Mouse (Mus musculus) stomach, embryonic 15.5 days (tissue): ENCODE data around the gene Izumo1. TPM values are rescaled to one million over a fixed set of nuclear protein-coding genes. Genes with fewer than 3 reads are reported as not detected.
A peak's percentile ranks its signal among the peaks of the same experiment; 100 is the strongest.

Experiments used
- ATAC-seq: fragments of 200-750 bp; cut with Nextera tagmentation; 2 replicates; pipeline ENCODE4 v1.8.0; 2017; ENCODE audit warnings: low read depth, moderate number of reproducible peaks, moderate TSS enrichment; ENCODE audit not compliant: insufficient read depth, low FRiP score
- H3K27ac ChIP-seq: fragments of 300-500 bp; sonication (generic); 2 replicates; pipeline ENCODE4 v1.5.1; 2015; ENCODE audit warnings: mild to moderate bottlenecking, inconsistent platforms
- H3K27me3 ChIP-seq: fragments of 300-500 bp; sonication (generic); replicated peaks from 2 replicates; pipeline ENCODE4 v1.6.1; 2015; ENCODE audit warnings: inconsistent platforms
- H3K36me3 ChIP-seq: fragments of 300-500 bp; sonication (generic); 2 replicates; pipeline ENCODE4 v1.6.1; 2015; ENCODE audit warnings: inconsistent platforms
- H3K4me1 ChIP-seq: fragments of 300-500 bp; sonication (generic); 2 replicates; pipeline ENCODE4 v1.6.1; 2015; ENCODE audit warnings: inconsistent platforms
- H3K4me2 ChIP-seq: fragments of 300-500 bp; sonication (generic); 2 replicates; pipeline ENCODE4 v1.6.1; 2015; ENCODE audit warnings: mild to moderate bottlenecking, inconsistent platforms
- H3K4me3 ChIP-seq: fragments of 300-500 bp; sonication (generic); replicated peaks from 2 replicates; pipeline ENCODE4 v1.5.1; 2015; ENCODE audit warnings: inconsistent platforms
- H3K9ac ChIP-seq: fragments of 300-500 bp; sonication (generic); 2 replicates; pipeline ENCODE4 v1.6.1; 2015; ENCODE audit warnings: inconsistent platforms
- H3K9me3 ChIP-seq: fragments of 300-500 bp; sonication (generic); 2 replicates; pipeline ENCODE4 v1.6.1; 2016; ENCODE audit warnings: inconsistent platforms
- WGBS: fragments of 180-500 bp; shearing (Covaris S2); methylation state at CpG from one replicate; pipeline ENCODE4 v1.1.7; 2015; 5-methylcytosine and 5-hydroxymethylcytosine counted together
- polyA plus RNA-seq: library from polyadenylated mRNA; unstranded; fragments of >200 nt; fragmentation: Nextera tagmentation; extraction: Ambion mirVana; gene quantifications from 2 replicates; pipeline ENCODE4 v1.2.1, GENCODE M21; 2015

Izumo1 gene
- polyA plus RNA-seq, 1 experiment from 2014 or later: 0.31 TPM

GRCm38 (mm10) chr7:45595176-45595575 lies 26.4 kb upstream of the Izumo1 start:
- WGBS: 80% methylated on average over 4 of the region's 4 CpGs
- H3K4me1 ChIP-seq: 0 out of 2 replicates have a peak, but pooled peaks cover 3% of the 10 kb centered on the region
- no peak overlapping the region for H3K4me3 ChIP-seq
- no peak overlapping the region for H3K4me2 ChIP-seq
- no peaks in the 10 kb centered on the region for H3K27me3 ChIP-seq
- ATAC-seq: no peak
- H3K27ac ChIP-seq: no peak overlapping the region
- H3K36me3 ChIP-seq: no peaks in the 10 kb centered on the region
- H3K9me3 ChIP-seq: no peaks in the 10 kb centered on the region
- H3K9ac ChIP-seq: no peak overlapping the region

DNA sequence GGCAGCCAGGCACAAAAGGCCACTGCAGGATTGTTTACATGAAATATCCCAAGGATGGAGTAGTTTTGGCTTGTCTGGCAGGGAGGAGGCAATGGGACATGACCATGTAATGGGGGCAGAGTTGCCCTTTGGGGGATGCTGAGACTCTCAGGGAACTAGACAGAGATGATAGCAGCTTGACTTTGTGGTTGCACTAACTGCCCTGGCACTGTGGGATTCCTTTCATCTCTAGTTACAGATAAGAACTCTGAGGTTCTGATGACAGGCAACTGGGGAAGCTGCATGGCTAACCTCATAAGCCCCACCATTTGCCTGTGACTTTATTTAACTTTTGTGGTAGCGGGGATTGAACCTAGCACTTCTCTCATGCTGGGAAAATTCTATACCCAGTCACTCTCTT lies 25.5 kb upstream of the Izumo1 start:
- Histone ChIP-seq H3K27me3 (no peaks in the 10 kb centered on the region), H3K4me2 (no peak overlapping the region)
- no peak for ATAC-seq

DNA sequence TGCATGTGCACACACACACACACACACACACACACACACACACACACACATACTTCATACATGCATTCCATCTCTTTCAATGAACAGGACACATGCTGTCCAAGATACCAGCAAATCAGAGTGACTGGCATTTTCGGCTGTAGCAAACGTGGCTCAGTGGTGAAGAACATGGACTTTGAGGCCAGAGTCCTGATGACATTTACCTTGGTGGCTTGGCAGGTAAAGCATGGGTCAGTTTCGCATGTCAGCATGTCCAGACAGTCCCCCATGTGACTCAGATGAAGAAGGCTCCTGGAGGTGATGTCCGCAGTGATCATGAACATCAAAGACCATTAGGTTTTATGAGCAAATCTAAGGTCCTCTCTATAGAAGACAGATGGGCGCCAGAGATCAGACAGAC lies 24.6 kb upstream of the Izumo1 start:
- Histone ChIP-seq H3K4me1 (peaks cover 3% of the 10 kb centered on the region; the same call in 1 of the 2 replicates), H3K36me3 (no peaks in the 10 kb centered on the region), H3K27ac (no peak overlapping the region), H3K27me3 (no peaks in the 10 kb centered on the region), H3K9me3 (no peaks in the 10 kb centered on the region), H3K4me3 (no peak overlapping the region), H3K9ac (no peak overlapping the region), H3K4me2 (no peak overlapping the region)
- 83% methylated on average over 5 of the region's 5 CpGs for WGBS
- ATAC-seq: no peak

More for the DNA sequence above, 25.5 kb upstream of the Izumo1 start:
- WGBS: 81% methylated on average over 1 of the region's 1 CpGs
- Histone ChIP-seq H3K4me1 (0 out of 2 replicates have a peak, but pooled peaks cover 3% of the 10 kb centered on the region), H3K4me3 (no peak overlapping the region), H3K9me3 (no peaks in the 10 kb centered on the region), H3K27ac (no peak overlapping the region), H3K36me3 (no peaks in the 10 kb centered on the region), H3K9ac (no peak overlapping the region)

DNA sequence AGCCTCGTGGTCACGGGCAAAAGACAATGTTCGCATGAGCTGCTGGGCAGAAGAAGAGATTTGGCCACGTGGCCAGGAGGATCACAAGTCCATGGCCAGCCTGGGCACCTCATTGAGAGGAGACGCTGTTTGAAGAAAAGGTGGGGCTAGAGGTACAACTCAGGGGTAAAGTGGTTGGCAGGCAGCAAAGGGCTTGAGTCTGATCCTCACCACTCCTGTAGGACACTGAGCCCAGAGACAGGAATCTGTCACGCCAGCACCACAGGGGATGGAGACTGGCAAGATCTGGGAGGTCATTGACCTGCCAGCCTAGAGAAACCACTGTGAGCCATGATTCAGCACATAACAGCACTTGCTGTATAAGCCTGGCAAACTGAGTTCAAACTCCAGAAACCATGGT lies 24.1 kb upstream of the Izumo1 start:
- Histone ChIP-seq H3K4me2 (no peak overlapping the region), H3K4me1 (peaks cover 3% of the 10 kb centered on the region; the same call in 1 of the 2 replicates), H3K27ac (no peak overlapping the region), H3K4me3 (no peak overlapping the region), H3K36me3 (no peaks in the 10 kb centered on the region), H3K9me3 (no peaks in the 10 kb centered on the region), H3K27me3 (no peaks in the 10 kb centered on the region), H3K9ac (no peak overlapping the region)
- WGBS: 93% methylated on average over 6 of the region's 6 CpGs
- ATAC-seq: no peak

- no peaks in the 10 kb centered on the region for H3K27me3 ChIP-seq
- peak; percentile 48; the same call in 1 of the 2 replicates for ATAC-seq
- peak overlapping the region; percentile 12; the same call in 1 of the 2 replicates for H3K4me2 ChIP-seq
- no peaks in the 10 kb centered on the region for H3K9me3 ChIP-seq
- H3K36me3 ChIP-seq: no peaks in the 10 kb centered on the region
- no peak overlapping the region for H3K9ac ChIP-seq
- H3K4me1 ChIP-seq: peaks cover 3% of the 10 kb centered on the region; the same call in 1 of the 2 replicates
- 42% methylated on average over 18 of the region's 18 CpGs for WGBS
- no peak overlapping the region for H3K4me3 ChIP-seq
- H3K27ac ChIP-seq: no peak overlapping the region
These were observed 22.4 kb upstream of the Izumo1 start for GRCm38 (mm10) chr7:45598960-45599879.

DNA sequence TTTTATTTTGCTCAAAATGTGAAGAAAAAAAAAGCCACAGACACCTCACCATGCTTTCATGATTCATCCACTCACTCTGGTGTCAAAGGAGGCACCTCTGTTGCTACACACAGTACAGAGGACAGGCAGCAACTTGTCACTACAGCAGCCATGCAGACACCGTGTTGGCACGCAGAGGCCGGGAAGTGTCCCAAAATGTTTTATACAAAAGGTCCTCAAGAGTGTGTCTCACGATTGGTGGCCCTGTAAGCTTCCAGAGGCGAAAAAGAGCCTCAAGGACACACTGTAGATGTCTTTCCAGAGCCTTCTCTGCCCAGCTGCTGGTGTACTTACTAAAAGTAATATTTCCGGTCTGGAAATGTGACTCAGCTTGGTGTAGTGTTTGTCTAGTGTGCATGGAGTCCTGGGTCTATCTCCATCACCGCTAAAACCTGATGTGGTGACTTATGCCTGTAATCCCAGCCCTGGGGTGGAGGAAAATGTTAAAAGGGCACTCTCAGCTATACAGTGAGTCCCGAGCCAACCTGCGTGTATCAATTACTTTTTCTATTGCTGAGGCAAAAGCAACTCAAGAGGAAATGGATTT lies 15.8 kb upstream of the Izumo1 start:
- Histone ChIP-seq H3K9me3 (no peaks in the 10 kb centered on the region), H3K36me3 (no peaks in the 10 kb centered on the region), H3K9ac (no peak overlapping the region), H3K4me3 (no peak overlapping the region), H3K27me3 (no peaks in the 10 kb centered on the region), H3K4me2 (no peak overlapping the region; the same call in 1 of the 2 replicates), H3K4me1 (no peaks in the 10 kb centered on the region; the same call in 1 of the 2 replicates), H3K27ac (peak overlapping the region; percentile 67)
- WGBS: 68% methylated on average over 9 of the region's 9 CpGs
- no peak for ATAC-seq

- WGBS: 45% methylated on average over 1 of the region's 1 CpGs
- no peaks in the 10 kb centered on the region for H3K36me3 ChIP-seq
These were observed 12.1 kb upstream of the Izumo1 start for GRCm38 (mm10) chr7:45609511-45609910.

GRCm38 (mm10) chr7:45616277-45616676 lies 5.3 kb upstream of the Izumo1 start:
- 23% methylated on average over 6 of the region's 6 CpGs for WGBS
- Histone ChIP-seq H3K27me3 (peaks cover 24% of the 10 kb centered on the region), H3K4me2 (no peak overlapping the region; the same call in 1 of the 2 replicates), H3K9ac (no peak overlapping the region), H3K27ac (peak overlapping the region; percentile 67; the same call in 1 of the 2 replicates), H3K4me3 (no peak overlapping the region), H3K4me1 (peaks cover 13% of the 10 kb centered on the region), H3K36me3 (no peaks in the 10 kb centered on the region), H3K9me3 (no peaks in the 10 kb centered on the region)
- ATAC-seq: 0 out of 2 replicates have a peak, but pooled peaks have one; percentile 51

More at GRCm38 (mm10) chr7:45609511-45609910, 12.1 kb upstream of the Izumo1 start:
- H3K4me1 ChIP-seq: no peaks in the 10 kb centered on the region
- no peak overlapping the region for H3K9ac ChIP-seq
- no peak overlapping the region for H3K27ac ChIP-seq
- H3K4me2 ChIP-seq: no peak overlapping the region
- no peak for ATAC-seq
- no peaks in the 10 kb centered on the region for H3K9me3 ChIP-seq
- H3K4me3 ChIP-seq: no peak overlapping the region
- no peaks in the 10 kb centered on the region for H3K27me3 ChIP-seq

DNA sequence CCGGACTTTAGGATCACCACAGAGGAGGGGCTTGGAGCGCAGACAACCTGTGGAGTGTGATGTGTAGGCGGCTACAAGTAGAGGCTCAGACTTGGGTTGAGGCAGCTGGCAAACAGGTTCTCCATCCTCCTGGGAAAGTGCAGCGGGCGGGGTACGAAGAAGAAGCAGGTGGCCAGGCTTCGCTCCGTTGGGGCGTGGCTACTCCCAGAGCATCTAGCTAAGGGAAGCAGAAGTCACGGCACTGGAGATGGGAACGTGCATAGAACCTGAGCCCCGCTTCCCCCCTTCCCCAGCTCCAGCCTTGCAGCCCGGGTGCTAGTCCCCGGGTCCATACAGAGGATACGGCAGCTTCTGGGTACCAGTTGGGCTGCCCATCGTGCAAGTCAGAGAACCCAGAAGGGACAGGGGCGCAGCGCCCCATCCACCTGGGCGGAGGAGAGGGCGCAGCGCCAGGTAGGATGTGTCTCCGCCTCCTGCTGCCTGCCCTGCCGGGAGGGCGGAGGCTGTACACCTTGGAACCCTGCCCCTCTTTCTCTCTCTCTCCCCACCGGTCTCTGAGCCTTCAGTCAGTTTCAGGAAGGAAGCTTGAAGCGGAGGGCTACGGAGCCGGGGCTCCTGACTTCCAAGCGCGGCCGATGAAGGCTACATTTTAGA lies 4.4 kb upstream of the Izumo1 start, which contains the start of gene Fut1:
Gene Fut1 (plus strand): TSS at position 248 of the 654 bp plus-strand sequence.
- Histone ChIP-seq H3K27ac (peak within 1 kb of the TSS; percentile 67), H3K4me1 (peaks cover 13% of the 10 kb centered on the region), H3K9me3 (no peaks in the 10 kb centered on the region), H3K9ac (no peak within 1 kb of the TSS), H3K27me3 (peaks cover 24% of the 10 kb centered on the region), H3K4me2 (peak within 1 kb of the TSS; percentile 61), H3K4me3 (peak within 1 kb of the TSS; percentile 31), H3K36me3 (no peaks in the 10 kb centered on the region)
- 4% methylated on average over 30 of the region's 31 CpGs for WGBS
- ATAC-seq: peak; percentile 64; the same call in 1 of the 2 replicates

DNA sequence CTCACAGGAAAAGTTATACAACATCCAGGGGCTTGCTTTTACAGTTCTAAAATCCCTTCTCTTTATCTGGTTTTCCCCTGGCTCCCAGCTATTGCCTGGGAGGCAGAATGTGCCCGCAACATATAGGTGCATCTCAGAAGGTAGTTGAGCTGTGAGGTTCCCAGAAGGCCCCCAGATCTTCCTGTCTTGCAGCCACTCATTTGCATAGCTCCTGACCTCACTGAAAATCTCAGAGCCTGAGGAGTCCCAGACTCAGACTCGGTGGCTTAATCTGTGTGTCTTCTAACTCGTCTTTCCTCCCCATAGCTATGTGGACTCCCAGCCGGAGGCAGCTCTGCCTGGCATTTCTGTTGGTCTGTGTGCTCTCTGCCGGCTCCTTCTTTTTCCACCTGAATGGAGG lies 3.3 kb upstream of the Izumo1 start:
- Histone ChIP-seq H3K36me3 (no peaks in the 10 kb centered on the region), H3K27me3 (peaks cover 24% of the 10 kb centered on the region), H3K9me3 (no peaks in the 10 kb centered on the region), H3K4me1 (peaks cover 13% of the 10 kb centered on the region), H3K27ac (no peak overlapping the region), H3K9ac (no peak overlapping the region), H3K4me2 (no peak overlapping the region), H3K4me3 (no peak overlapping the region)
- ATAC-seq: no peak
- WGBS: 91% methylated on average over 5 of the region's 5 CpGs

DNA sequence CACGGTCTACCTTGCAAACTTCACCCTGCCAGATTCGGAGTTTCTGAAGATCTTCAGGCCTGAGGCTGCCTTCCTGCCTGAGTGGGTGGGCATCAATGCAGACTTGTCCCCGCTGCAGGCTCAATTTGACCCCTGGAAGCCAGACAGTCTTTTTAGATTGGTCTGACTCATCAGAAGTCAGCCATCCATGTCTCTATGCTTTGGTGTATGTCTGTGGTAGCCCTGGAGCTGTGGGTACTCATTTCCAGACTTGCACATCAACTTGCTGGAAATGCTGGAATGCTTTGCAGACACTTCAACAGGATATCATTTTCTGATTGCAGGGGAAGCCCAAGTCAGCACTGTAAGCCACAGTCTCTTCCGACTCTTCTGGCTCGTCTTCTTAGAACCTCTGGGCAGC lies 2.0 kb upstream of the Izumo1 start:
- H3K27ac ChIP-seq: no peak overlapping the region
- no peak for ATAC-seq
- no peak overlapping the region for H3K4me3 ChIP-seq
- H3K36me3 ChIP-seq: no peaks in the 10 kb centered on the region
- WGBS: 79% methylated on average over 5 of the region's 5 CpGs
- H3K9ac ChIP-seq: no peak overlapping the region
- H3K4me2 ChIP-seq: no peak overlapping the region
- peaks cover 24% of the 10 kb centered on the region for H3K27me3 ChIP-seq
- no peaks in the 10 kb centered on the region for H3K9me3 ChIP-seq
- peaks cover 13% of the 10 kb centered on the region for H3K4me1 ChIP-seq
